Mouse (Mus musculus) hindbrain, embryonic 13.5 days (tissue): ENCODE results near the gene 2410015M20Rik. TPM values are rescaled to one million over a fixed set of nuclear protein-coding genes. Genes with fewer than 3 reads are reported as not detected.
A peak's percentile ranks its signal among the peaks of the same experiment; 100 is the strongest.

Source experiments
- ATAC-seq: fragments of 200-750 bp; cut with Nextera tagmentation; 2 replicates; pipeline ENCODE4 v1.8.0; 2017; ENCODE audit warnings: moderate TSS enrichment; ENCODE audit not compliant: low FRiP score
- H3K27ac ChIP-seq: fragments of 300-500 bp; sonication (generic); 2 replicates; pipeline ENCODE4 v1.5.1; 2015; ENCODE audit warnings: inconsistent platforms, mild to moderate bottlenecking, moderate library complexity
- H3K27me3 ChIP-seq: fragments of 300-500 bp; sonication (generic); 2 replicates; pipeline ENCODE4 v1.6.1; 2015; ENCODE audit warnings: mild to moderate bottlenecking, inconsistent platforms
- H3K36me3 ChIP-seq: fragments of 300-500 bp; sonication (generic); 2 replicates; pipeline ENCODE4 v1.6.1; 2015; ENCODE audit warnings: mild to moderate bottlenecking, inconsistent platforms
- H3K4me1 ChIP-seq: fragments of 300-500 bp; sonication (generic); replicated peaks from 2 replicates; pipeline ENCODE4 v1.6.1; 2015; ENCODE audit warnings: inconsistent platforms
- H3K4me2 ChIP-seq: fragments of 300-500 bp; sonication (generic); 2 replicates; pipeline ENCODE4 v1.6.1; 2015; ENCODE audit warnings: inconsistent platforms, mild to moderate bottlenecking, moderate library complexity
- H3K4me3 ChIP-seq: fragments of 300-500 bp; sonication (generic); 2 replicates; pipeline ENCODE4 v1.5.1; 2015; ENCODE audit warnings: mild to moderate bottlenecking, inconsistent platforms
- H3K9ac ChIP-seq: fragments of 300-500 bp; sonication (generic); 2 replicates; pipeline ENCODE4 v1.6.1; 2015; ENCODE audit warnings: mild to moderate bottlenecking, inconsistent platforms
- H3K9me3 ChIP-seq: fragments of 300-500 bp; sonication (generic); 2 replicates; pipeline ENCODE4 v1.6.1; 2016; ENCODE audit warnings: inconsistent platforms
- WGBS: fragments of 180-500 bp; shearing (Covaris S2); methylation state at CpG from one replicate; pipeline ENCODE4 v1.1.7; 2015; 5-methylcytosine and 5-hydroxymethylcytosine counted together
- polyA plus RNA-seq: library from polyadenylated mRNA; unstranded; fragments of >200 nt; fragmentation: Nextera tagmentation; extraction: Ambion mirVana; gene quantifications from 2 replicates; pipeline ENCODE4 v1.2.1, GENCODE M21; 2015

Gene 2410015M20Rik
- polyA plus RNA-seq, 1 experiment from 2014 or later, result 212 TPM

DNA sequence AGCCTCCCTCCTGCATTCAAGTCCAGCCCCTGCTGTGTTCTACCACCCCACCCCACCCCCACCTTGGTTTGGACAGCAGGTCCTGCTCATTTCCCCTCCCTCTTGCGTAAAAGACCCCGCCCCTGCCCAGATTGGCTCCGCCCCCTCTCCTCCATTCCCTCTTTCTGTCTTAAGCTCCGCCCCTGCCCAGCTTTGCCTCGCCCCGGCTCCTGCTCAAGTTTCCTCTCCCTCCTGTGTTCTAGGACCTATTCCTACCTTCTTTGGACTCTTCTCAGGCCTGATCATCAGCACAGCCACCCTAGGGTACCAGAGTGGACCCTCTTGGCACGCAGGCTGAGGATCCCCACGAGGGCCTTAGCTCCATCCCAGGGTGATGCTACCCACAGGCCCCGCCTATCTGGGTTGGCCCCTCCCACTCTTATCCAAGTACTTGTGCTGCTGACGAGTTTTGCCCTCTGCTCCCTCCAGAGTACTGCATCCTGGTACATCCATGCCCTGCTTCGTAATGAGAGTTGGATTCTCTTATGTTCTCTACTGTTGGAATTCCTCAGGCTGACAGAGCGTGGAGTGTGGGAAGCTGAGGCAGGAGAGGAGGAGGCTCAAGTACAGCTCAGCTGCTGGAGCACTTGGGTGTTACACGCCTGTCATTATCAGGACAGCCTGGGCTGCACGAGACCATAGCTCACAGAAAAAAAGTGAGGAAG, 2.4 kb upstream of the 2410015M20Rik start:
- Histone ChIP-seq H3K9ac (no peak overlapping the region), H3K9me3 (no peaks in the 10 kb centered on the region), H3K4me3 (no peak overlapping the region), H3K4me2 (no peak overlapping the region), H3K4me1 (peaks cover 50% of the 10 kb centered on the region), H3K36me3 (peaks cover 38% of the 10 kb centered on the region), H3K27ac (no peak overlapping the region), H3K27me3 (no peaks in the 10 kb centered on the region)
- 19% methylated on average over 14 of the region's 14 CpGs for WGBS
- no peak for ATAC-seq

DNA sequence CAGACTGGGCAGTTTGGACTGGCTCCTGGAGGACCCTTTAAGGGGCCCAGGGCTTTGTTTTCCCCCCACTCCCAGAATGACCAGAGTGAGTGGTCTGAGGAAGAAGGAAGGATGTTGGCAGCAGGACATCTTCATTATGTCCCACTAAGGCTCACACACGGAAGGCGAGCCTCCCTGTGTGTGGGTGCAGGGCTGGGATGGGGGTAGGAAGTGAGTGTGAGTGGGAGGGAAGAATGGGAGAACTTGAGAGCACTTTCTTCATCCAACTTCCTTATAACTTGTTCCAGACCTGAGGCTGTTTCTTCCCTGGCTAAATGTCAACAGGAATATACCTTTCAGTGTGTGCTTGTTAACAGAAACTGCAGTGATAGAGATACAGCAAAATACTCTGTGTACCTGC, 1.8 kb upstream of the 2410015M20Rik start:
- no peaks in the 10 kb centered on the region for H3K27me3 ChIP-seq
- H3K9me3 ChIP-seq, result no peaks in the 10 kb centered on the region
- H3K27ac ChIP-seq, result no peak overlapping the region
- peaks cover 50% of the 10 kb centered on the region for H3K4me1 ChIP-seq
- no peak for ATAC-seq
- no peak overlapping the region for H3K4me3 ChIP-seq
- H3K36me3 ChIP-seq, result peaks cover 38% of the 10 kb centered on the region
- H3K4me2 ChIP-seq, result no peak overlapping the region
- H3K9ac ChIP-seq, result no peak overlapping the region
- WGBS, result 77% methylated on average over 2 of the region's 2 CpGs

DNA sequence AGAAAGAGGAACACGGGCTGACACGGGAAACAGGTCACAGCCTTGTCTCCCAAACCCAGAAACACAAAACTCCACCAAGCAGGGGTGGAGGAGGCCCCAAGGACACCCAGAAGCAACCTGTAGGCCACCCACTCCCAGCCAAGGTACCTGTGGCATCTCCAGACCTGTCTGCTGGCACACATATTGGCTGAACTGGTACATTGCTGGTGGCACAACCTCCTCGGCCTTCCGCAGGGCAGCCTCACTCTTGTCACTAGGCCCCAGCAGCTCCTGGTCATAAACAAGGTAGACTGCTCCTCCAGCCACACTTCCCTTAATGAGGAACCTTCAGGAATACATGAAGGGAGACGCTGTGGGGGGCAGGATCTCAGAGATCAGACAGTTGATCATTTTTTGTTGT, 872 bp downstream of the 2410015M20Rik start:
- Histone ChIP-seq H3K9ac (peak overlapping the region; percentile 85), H3K4me3 (peak overlapping the region; percentile 64), H3K4me1 (peaks cover 31% of the 10 kb centered on the region), H3K4me2 (peak overlapping the region; percentile 84), H3K27me3 (no peaks in the 10 kb centered on the region), H3K9me3 (no peaks in the 10 kb centered on the region), H3K27ac (peak overlapping the region; percentile 89), H3K36me3 (peaks cover 42% of the 10 kb centered on the region)
- no peak for ATAC-seq
- WGBS, result 71% methylated on average over 5 of the region's 5 CpGs

DNA sequence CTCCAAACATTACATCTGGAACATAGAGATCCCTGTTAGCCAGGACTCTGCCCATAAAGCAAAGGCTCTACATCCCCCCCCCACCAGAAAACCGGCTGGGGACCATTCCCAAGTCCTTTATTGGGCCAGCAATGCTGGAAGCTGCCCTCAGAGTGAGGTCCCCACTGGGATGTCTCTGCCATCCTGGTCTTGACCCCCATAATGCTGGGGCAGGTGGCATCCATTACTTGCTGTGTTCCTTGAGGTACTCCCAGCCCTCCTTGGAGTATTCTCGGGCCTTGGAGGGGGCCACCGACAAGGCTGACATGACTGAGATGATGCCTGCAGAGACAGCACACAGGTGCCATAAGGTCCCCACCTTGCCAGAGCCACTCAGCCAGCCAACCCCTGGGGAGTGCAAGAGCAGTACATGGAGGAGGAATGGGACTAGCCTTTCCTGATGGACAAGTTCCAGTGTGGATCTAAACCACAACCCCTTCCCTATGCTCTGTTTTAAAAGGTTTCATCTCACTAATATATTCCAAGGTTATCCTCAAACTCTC, 2.0 kb downstream of the 2410015M20Rik start:
- peaks cover 31% of the 10 kb centered on the region for H3K4me1 ChIP-seq
- H3K9me3 ChIP-seq, result no peaks in the 10 kb centered on the region
- H3K36me3 ChIP-seq, result peaks cover 53% of the 10 kb centered on the region
- peak overlapping the region; percentile 19; the same call in 1 of the 2 replicates for H3K9ac ChIP-seq
- no peak overlapping the region for H3K4me2 ChIP-seq
- WGBS, result 80% methylated on average over 3 of the region's 3 CpGs
- ATAC-seq, result no peak
- H3K4me3 ChIP-seq, result no peak overlapping the region
- no peak overlapping the region for H3K27ac ChIP-seq
- H3K27me3 ChIP-seq, result no peaks in the 10 kb centered on the region

DNA sequence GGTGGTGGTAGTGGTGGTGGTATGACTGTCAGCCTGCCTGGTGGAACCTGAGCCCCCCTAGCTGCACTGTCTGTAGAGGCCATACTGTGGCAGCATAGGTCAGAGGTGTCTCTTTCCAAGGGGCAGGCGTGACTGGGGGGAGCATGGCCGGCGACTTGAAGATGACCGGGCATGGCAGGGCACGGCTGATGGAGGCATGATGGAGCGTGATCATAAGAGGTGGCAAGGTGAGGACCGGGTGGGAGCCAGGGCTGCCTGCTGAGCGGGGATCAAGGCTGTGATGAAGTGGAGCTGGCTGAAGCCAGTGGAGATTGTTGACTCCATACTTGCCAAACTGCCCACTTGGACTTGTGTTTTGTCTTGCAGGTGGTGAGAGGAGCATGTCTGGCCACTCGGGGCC, 4.1 kb downstream of the 2410015M20Rik start:
- H3K9ac ChIP-seq, result no peak overlapping the region
- WGBS, result 94% methylated on average over 9 of the region's 9 CpGs
- H3K4me1 ChIP-seq, result peaks cover 22% of the 10 kb centered on the region
- no peak overlapping the region for H3K27ac ChIP-seq
- H3K4me2 ChIP-seq, result no peak overlapping the region
- no peak overlapping the region for H3K4me3 ChIP-seq
- H3K36me3 ChIP-seq, result peaks cover 75% of the 10 kb centered on the region
- no peaks in the 10 kb centered on the region for H3K9me3 ChIP-seq
- no peak for ATAC-seq
- H3K27me3 ChIP-seq, result no peaks in the 10 kb centered on the region

DNA sequence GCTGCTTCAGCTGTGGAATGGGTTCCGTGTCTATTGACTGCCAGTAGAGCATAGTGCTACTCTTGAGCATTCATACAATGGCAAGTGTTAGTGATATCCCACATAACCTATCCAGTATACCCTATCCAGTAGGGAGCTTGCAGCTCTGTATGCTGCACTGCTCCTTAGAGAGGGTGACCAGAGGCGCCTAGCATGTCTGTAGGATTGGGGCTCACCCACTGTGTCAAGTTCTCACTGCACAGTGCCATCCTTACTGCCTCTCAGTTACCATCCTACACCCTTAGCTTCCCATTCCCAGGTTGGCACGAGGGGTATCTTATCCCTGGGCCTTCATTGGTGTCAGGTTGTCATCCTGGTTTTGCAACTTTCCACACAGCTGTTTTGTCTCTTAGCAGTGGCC, 5.1 kb downstream of the 2410015M20Rik start:
- ATAC-seq, result no peak
- H3K36me3 ChIP-seq, result peaks cover 85% of the 10 kb centered on the region
- 92% methylated on average over 3 of the region's 3 CpGs for WGBS
- H3K27ac ChIP-seq, result no peak overlapping the region
- no peak overlapping the region for H3K4me3 ChIP-seq
- H3K4me2 ChIP-seq, result no peak overlapping the region
- peaks cover 17% of the 10 kb centered on the region for H3K4me1 ChIP-seq
- no peaks in the 10 kb centered on the region for H3K9me3 ChIP-seq
- H3K9ac ChIP-seq, result no peak overlapping the region
- H3K27me3 ChIP-seq, result no peaks in the 10 kb centered on the region

DNA sequence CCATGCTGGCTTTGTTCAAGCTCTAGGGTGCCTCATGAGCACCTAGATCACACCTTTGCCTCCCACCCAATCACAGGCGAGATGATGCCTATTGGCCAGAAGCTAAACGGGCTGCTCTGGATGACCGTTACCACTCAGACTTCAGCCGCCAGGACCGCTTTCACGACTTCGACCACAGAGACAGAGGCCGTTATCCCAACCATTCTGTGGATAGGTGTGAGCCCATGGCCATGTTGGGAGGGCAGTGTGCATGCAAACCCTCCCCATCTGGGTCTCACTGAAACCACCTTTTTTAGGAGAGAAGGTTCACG, 5.5 kb downstream of the 2410015M20Rik start:
- Histone ChIP-seq H3K4me3 (no peak overlapping the region), H3K27me3 (no peaks in the 10 kb centered on the region), H3K36me3 (peaks cover 88% of the 10 kb centered on the region), H3K9me3 (no peaks in the 10 kb centered on the region), H3K27ac (no peak overlapping the region), H3K4me2 (no peak overlapping the region), H3K9ac (no peak overlapping the region), H3K4me1 (peaks cover 15% of the 10 kb centered on the region)
- WGBS, result 92% methylated on average over 9 of the region's 9 CpGs
- ATAC-seq, result no peak

DNA sequence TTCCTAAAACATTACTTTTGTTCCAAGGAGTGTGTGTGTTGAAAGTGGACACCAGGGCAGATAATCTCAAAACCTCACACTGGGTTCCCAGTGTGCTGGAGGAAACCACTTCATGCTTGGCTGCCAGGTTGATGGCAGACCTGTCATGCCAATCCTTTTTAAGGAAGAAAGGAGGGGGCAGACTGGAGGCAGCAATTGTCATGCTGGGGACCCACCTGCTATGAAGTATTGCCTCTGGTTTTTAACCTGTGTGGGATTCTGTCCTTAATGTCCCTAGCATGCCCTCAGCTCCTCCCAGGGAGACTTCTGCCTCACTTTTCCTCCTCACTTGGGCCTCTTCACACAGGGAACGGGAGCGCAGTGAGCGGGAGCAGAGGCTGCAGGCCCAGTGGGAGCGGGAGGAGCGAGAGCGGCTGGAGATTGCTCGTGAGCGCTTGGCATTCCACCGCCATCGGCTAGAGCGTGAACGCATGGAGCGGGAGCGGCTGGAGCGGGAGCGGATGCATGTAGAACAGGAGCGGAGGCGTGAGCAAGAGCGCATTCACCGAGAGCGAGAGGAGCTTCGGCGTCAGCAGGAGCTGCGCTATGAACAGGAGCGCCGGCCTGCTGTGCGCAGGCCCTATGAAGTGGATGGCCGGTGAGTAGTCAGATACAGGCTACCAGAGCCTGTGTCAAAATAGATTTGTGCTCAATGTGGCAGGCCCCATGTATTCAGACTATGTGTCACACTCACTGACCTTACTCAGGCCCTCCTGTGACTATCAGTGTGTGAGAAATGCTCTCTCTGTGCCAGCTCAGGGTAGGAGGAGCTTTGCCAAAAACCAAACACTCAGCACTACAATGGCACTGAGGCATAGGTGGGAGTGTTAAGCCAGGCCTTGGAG, 6.1 kb downstream of the 2410015M20Rik start:
- Histone ChIP-seq H3K9me3 (no peaks in the 10 kb centered on the region), H3K27me3 (no peaks in the 10 kb centered on the region), H3K9ac (no peak overlapping the region), H3K36me3 (peaks cover 88% of the 10 kb centered on the region), H3K4me3 (no peak overlapping the region), H3K4me1 (peaks cover 9% of the 10 kb centered on the region), H3K27ac (no peak overlapping the region), H3K4me2 (no peak overlapping the region)
- no peak for ATAC-seq
- 95% methylated on average over 28 of the region's 28 CpGs for WGBS

DNA sequence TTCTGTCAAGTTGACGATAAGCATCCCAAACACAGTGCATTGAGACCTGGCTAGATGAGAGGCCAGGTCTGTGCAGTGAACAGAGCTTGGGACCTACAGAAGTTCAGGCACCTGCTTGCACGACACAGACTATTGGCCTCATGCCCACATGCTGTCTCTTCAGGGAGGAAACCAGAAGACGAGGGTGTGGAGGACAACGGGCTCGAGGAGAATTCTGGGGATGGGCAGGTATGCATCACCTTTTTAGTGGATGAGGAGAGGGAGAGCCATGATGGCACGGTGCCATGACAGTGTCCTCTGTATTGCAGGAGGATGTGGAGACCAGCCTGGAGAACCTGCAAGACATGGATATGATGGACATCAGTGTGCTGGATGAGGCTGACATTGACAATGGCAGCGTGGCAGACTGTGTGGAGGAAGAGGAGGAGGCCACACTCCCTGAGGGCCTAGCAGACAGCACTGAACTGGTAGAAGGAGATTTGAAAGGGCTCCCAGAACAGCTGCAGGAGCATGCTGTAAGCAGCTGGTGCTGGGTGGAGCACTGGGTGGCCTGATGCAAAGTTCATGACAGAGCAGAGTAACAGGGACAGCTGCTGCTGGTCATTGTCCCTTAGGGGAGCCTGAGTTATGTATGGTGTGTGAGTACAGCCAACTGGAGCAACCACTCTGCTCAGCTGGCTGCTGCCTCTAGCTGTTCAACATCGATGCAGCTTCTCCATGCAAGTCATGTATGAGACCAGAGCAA, 15.9 kb downstream of the 2410015M20Rik start:
- no peak for ATAC-seq
- Histone ChIP-seq H3K4me2 (no peak overlapping the region), H3K4me1 (peaks cover 25% of the 10 kb centered on the region), H3K36me3 (peaks cover 95% of the 10 kb centered on the region), H3K27me3 (no peaks in the 10 kb centered on the region), H3K9me3 (no peaks in the 10 kb centered on the region), H3K9ac (no peak overlapping the region), H3K4me3 (no peak overlapping the region), H3K27ac (no peak overlapping the region)
- WGBS, result 91% methylated on average over 8 of the region's 8 CpGs

DNA sequence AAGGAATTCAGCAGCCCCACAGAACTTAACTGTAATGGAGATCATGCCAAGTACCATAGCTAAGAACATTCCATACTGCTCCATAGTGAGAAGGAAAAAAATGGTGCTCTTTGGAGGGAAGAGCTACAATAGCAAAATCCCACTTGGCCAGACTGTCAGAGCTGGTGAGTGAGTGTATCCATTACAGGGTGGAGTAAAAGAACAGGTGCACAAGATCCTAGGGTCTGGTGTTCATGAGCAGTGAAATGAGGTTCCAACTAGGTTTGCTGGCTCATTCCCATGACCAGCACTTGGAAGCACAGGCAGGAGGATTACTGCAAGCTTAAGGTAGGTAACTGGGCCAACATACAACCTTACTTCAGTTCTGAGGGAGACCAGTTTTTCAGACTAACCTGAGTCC, 17.0 kb downstream of the 2410015M20Rik start:
- no peak overlapping the region for H3K27ac ChIP-seq
- ATAC-seq, result no peak
- H3K9ac ChIP-seq, result no peak overlapping the region
- H3K4me2 ChIP-seq, result no peak overlapping the region
- peaks cover 35% of the 10 kb centered on the region for H3K4me1 ChIP-seq
- H3K4me3 ChIP-seq, result no peak overlapping the region
- H3K27me3 ChIP-seq, result no peaks in the 10 kb centered on the region
- no peaks in the 10 kb centered on the region for H3K9me3 ChIP-seq
- peaks cover 98% of the 10 kb centered on the region for H3K36me3 ChIP-seq

DNA sequence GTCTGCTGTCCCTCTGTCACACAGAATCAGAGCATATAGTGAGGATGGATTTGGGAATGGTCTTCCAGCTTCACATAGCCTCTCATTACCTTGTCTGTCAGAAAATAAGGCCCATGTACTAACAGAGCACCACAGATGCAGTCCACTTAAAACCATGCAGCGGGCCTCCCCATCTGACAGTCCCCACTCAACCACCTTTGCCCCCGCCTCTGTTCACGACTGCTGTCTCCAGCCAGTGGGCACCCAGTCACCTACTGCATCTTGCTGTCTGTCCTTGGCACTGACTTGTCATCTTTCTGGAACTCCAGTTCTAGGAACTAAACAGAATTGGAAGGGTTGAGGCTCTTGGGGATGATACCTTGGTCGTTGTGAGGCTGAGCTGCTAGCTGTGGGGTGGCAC, 20.6 kb downstream of the 2410015M20Rik start:
- Histone ChIP-seq H3K9ac (peak overlapping the region; percentile 43; the same call in 1 of the 2 replicates), H3K9me3 (no peaks in the 10 kb centered on the region), H3K4me2 (no peak overlapping the region), H3K27ac (no peak overlapping the region), H3K27me3 (no peaks in the 10 kb centered on the region), H3K4me1 (peaks cover 55% of the 10 kb centered on the region), H3K36me3 (peaks cover 74% of the 10 kb centered on the region), H3K4me3 (no peak overlapping the region)
- ATAC-seq, result no peak
- WGBS, result 98% methylated on average over 4 of the region's 4 CpGs

DNA sequence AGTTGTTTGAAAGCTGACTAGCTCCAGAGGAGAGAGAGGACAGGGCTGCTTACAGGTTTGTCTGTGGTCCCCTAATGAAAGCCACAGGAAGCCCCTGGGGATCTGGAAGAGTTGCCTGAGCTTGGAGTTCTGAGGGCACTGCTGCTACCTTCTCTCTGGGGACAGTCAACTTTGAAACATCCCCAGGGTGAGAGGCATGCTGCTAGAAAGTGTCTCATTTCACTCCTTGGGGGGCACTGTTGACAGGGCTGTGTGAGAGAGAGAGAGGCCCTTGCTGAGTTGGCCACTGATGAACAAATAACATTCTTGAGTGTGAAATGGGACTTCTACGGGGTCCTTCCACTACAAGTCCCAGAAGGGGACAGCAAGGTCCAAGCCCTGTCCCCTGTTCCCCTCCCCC, 21.8 kb downstream of the 2410015M20Rik start:
- peak overlapping the region; percentile 93 for H3K4me2 ChIP-seq
- H3K4me3 ChIP-seq, result peak overlapping the region; percentile 85; the same call in 1 of the 2 replicates
- ATAC-seq, result no peak
- no peak overlapping the region for H3K27ac ChIP-seq
- no peaks in the 10 kb centered on the region for H3K27me3 ChIP-seq
- WGBS, result 76% methylated on average over 1 of the region's 1 CpGs
- H3K9ac ChIP-seq, result peak overlapping the region; percentile 56; the same call in 1 of the 2 replicates
- H3K4me1 ChIP-seq, result peaks cover 62% of the 10 kb centered on the region
- no peaks in the 10 kb centered on the region for H3K9me3 ChIP-seq
- peaks cover 63% of the 10 kb centered on the region for H3K36me3 ChIP-seq
